Mouse (Mus musculus): ENCODE results near the gene Plppr4. TPM values are rescaled to one million over a fixed set of nuclear protein-coding genes. Genes with fewer than 3 reads are reported as not detected.

Plppr4 gene
- polyA plus RNA-seq, 1 experiment from 2014 or later: 2.1 TPM

DNA sequence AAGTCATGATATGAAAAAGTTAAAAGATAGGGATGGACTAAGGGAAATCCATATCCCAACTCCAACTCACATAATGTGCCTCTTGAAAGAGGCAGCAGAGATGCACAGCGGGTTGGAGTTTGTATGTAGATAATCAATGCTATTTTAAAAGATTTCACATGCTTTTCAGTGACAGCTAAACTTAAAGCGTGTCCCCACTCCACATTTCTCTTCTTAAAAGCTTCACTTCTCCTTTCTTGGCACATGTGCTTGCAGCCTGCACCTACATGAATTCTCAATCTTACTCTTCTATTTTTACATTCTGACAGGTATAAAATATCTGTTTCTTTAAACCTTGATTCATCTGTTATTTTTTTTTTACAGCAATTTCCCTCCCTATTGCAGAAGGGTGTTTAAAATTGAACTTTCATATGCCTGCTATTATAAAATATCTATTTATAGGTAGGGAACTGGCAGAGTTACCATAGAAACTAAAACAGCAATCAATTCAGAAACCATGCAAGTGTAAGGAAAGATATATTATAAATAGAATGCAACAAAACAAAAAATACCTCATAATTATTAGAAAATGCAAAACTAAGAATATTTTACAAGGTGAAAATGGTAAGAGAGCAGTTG lies 66.3 kb downstream of the Plppr4 start:
- no peaks in the 10 kb centered on the region for H3K27me3 ChIP-seq
- no peak for ATAC-seq (ENCODE audit: insufficient number of reproducible peaks, low FRiP score, low TSS enrichment, low read depth)
- 68% methylated on average over 2 of the region's 2 CpGs for WGBS

More for the DNA sequence above, 66.3 kb downstream of the Plppr4 start:
- Histone ChIP-seq H3K27ac (replicated peaks) (no peak overlapping the region), H3K4me2 (replicated peaks) (no peak overlapping the region), H3K9me3 (replicated peaks) (no peaks in the 10 kb centered on the region), H3K4me1 (no peaks in the 10 kb centered on the region), H3K36me3 (no peaks in the 10 kb centered on the region), H3K9ac (no peak overlapping the region), H3K4me3 (replicated peaks) (no peak overlapping the region)

Small RNAs within 50 kb of the gene (microRNA-seq; reads per million reads assigned to microRNA genes)
- not detected for gene Gm22408 (ENCODE audit: borderline number of aligned reads)

Other genes with a start within 250 kb of the Plppr4 start
- gene Plppr5, start 214.0 kb upstream of the Plppr4 start, polyA plus RNA-seq (2015; fragmentation: Nextera tagmentation; extraction: Ambion mirVana): 0.53 and 0.56 TPM in 2 replicates